Mouse (Mus musculus) hindbrain, embryonic 15.5 days (tissue): ENCODE results near the gene Clk1. TPM values are rescaled to one million over a fixed set of nuclear protein-coding genes. Genes with fewer than 3 reads are reported as not detected.

Experiments
- ATAC-seq: fragments of 200-750 bp; cut with Nextera tagmentation; 2 replicates; pipeline ENCODE4 v1.8.0; 2017; ENCODE audit warnings: low read depth, moderate number of reproducible peaks, moderate TSS enrichment; ENCODE audit not compliant: low FRiP score
- H3K27ac ChIP-seq: fragments of 300-500 bp; sonication (generic); replicated peaks from 2 replicates; pipeline ENCODE4 v1.5.1; 2015; ENCODE audit warnings: mild to moderate bottlenecking, inconsistent platforms
- H3K27me3 ChIP-seq: fragments of 300-500 bp; sonication (generic); 2 replicates; pipeline ENCODE4 v1.6.1; 2015; ENCODE audit warnings: control low read depth, inconsistent platforms
- H3K36me3 ChIP-seq: fragments of 300-500 bp; sonication (generic); 2 replicates; pipeline ENCODE4 v1.6.1; 2015; ENCODE audit warnings: control low read depth, inconsistent platforms
- H3K4me1 ChIP-seq: fragments of 300-500 bp; sonication (generic); replicated peaks from 2 replicates; pipeline ENCODE4 v1.6.1; 2015; ENCODE audit warnings: control low read depth, inconsistent platforms
- H3K4me2 ChIP-seq: fragments of 300-500 bp; sonication (generic); 2 replicates; pipeline ENCODE4 v1.6.1; 2015; ENCODE audit warnings: moderate library complexity, mild to moderate bottlenecking, inconsistent platforms
- H3K4me3 ChIP-seq: fragments of 300-500 bp; sonication (generic); 2 replicates; pipeline ENCODE4 v1.5.1; 2015; ENCODE audit warnings: mild to moderate bottlenecking, inconsistent platforms
- H3K9ac ChIP-seq: fragments of 300-500 bp; sonication (generic); 2 replicates; pipeline ENCODE4 v1.6.1; 2015; ENCODE audit warnings: inconsistent platforms
- H3K9me3 ChIP-seq: fragments of 300-500 bp; sonication (generic); 2 replicates; pipeline ENCODE4 v1.6.1; 2016; ENCODE audit warnings: control low read depth, inconsistent platforms
- WGBS: fragments of 180-500 bp; shearing (Covaris S2); methylation state at CpG from one replicate; pipeline ENCODE4 v1.1.7; 2015; 5-methylcytosine and 5-hydroxymethylcytosine counted together
- polyA plus RNA-seq: library from polyadenylated mRNA; unstranded; fragments of >200 nt; fragmentation: Nextera tagmentation; extraction: Ambion mirVana; gene quantifications from 2 replicates; pipeline ENCODE4 v1.2.1, GENCODE M21; 2015

Clk1 gene
- polyA plus RNA-seq, 1 experiment from 2014 or later = 145 TPM

DNA sequence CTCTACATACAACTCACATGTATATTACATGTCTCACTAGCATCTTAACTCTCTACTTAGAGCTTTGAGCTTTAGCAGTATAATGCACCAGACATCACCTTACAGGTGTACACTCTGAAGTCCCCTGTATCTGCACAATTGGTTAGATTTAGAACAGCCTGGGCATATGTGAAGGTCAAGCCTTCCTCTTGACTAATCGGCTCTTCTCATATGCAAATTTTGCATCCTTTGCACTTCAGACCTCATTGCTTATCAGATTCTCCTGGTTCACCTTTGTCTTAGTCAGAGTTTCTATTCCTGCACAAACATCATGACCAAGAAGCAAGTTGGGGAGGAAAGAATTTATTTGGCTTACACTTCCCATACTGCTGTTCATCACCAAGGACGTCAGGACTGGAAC is 54.1 kb downstream of the Clk1 start:
- Histone ChIP-seq H3K4me1 (no peaks in the 10 kb centered on the region), H3K9ac (no peak overlapping the region), H3K4me3 (no peak overlapping the region), H3K9me3 (no peaks in the 10 kb centered on the region), H3K27me3 (no peaks in the 10 kb centered on the region), H3K36me3 (no peaks in the 10 kb centered on the region), H3K4me2 (no peak overlapping the region), H3K27ac (no peak overlapping the region)
- 70% methylated on average over 2 of the region's 2 CpGs for WGBS
- no peak for ATAC-seq

DNA sequence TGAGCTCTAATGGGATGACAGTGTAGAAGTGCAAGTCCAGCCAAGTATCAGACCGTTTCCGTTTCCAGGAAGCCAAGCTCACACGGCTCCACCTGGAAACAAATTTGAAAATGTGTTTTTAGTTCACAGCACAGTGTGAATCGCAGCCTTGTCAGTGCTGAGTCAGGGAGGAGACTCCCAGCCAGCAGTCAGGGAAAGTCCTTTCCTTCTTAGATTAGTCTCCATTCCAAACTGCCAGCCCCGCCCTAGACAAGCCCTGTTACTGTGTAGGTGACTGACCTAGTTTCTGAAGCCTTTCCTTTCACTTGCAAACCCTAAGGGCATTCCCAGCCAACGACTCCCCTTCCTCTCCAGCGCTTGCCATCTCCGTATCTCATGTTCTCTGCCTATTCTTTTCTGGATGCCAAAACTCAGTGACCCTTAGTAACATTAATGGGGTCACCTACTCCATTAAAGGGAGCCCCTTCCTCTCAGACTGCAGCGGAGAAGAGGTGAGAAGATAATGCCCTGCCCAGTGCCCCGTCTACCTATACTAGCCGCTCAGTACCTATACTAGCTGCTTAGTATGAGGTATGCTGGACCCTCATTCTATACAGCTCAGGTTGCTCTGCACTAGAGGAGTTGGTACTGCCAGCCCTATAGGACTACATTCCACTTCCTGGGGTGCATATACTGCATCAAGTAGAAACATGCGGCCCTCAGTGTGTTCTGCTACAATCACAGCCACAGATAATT is 57.0 kb downstream of the Clk1 start:
- no peak for ATAC-seq
- Histone ChIP-seq H3K4me2 (no peak overlapping the region), H3K27me3 (no peaks in the 10 kb centered on the region), H3K9ac (no peak overlapping the region), H3K9me3 (no peaks in the 10 kb centered on the region), H3K4me1 (no peaks in the 10 kb centered on the region), H3K27ac (no peak overlapping the region), H3K4me3 (no peak overlapping the region), H3K36me3 (no peaks in the 10 kb centered on the region)
- WGBS = 83% methylated on average over 12 of the region's 12 CpGs

DNA sequence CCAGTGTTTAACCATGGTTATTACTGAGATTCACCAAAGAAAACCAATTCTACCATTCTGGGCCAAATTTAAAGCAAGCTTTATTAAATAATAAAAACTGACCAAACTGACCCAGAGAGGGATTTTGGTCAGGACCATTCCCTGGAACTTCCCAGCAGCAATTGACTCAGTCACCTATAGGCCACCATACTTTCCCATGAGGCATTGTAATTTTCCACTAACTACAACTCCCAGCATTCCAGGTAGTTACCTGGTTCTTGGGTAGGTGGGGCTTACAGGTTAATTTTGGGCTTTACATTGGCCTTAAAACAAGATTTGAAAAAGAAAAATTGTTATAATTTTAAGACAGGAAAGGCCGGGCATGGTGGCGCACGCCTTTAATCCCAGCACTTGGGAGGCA is 58.0 kb downstream of the Clk1 start:
- Histone ChIP-seq H3K9me3 (no peaks in the 10 kb centered on the region), H3K27ac (no peak overlapping the region), H3K4me2 (no peak overlapping the region), H3K9ac (no peak overlapping the region), H3K4me1 (no peaks in the 10 kb centered on the region), H3K27me3 (no peaks in the 10 kb centered on the region), H3K4me3 (no peak overlapping the region), H3K36me3 (no peaks in the 10 kb centered on the region)
- no peak for ATAC-seq
- 99% methylated on average over 3 of the region's 3 CpGs for WGBS

- no peaks in the 10 kb centered on the region for H3K4me1 ChIP-seq
- H3K4me3 ChIP-seq = no peak overlapping the region
- H3K27ac ChIP-seq = no peak overlapping the region
- H3K9me3 ChIP-seq = no peaks in the 10 kb centered on the region
- no peaks in the 10 kb centered on the region for H3K27me3 ChIP-seq
- 89% methylated on average over 12 of the region's 12 CpGs for WGBS
- H3K36me3 ChIP-seq = no peaks in the 10 kb centered on the region
- no peak overlapping the region for H3K4me2 ChIP-seq
- ATAC-seq = no peak
- no peak overlapping the region for H3K9ac ChIP-seq
Observed at GRCm38 (mm10) chr1:58364551-58364950, 59.3 kb downstream of the Clk1 start.

DNA sequence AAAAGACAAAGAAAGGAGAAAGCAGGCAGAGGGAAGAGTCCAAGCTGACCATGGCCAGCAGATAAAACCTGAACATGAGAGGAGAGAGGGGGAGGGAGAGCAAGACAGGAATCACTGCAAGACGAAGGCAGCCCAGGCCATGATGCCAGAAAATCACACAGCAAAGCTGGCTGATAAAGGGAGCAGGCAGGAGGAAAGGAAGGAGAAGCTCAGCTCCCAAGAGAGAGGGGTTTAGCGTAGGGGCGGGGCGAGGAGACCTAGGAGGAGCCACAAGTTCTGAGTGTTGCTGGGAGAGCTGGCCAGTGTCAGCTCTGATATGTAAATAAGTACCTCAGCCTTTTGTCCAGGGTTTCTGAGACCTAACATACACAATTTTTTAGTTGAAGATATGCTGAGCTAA is 61.6 kb downstream of the Clk1 start:
- 68% methylated on average over 4 of the region's 4 CpGs for WGBS
- ATAC-seq = no peak
- no peak overlapping the region for H3K4me2 ChIP-seq

More for the DNA sequence above, 61.6 kb downstream of the Clk1 start:
- no peaks in the 10 kb centered on the region for H3K9me3 ChIP-seq
- no peak overlapping the region for H3K4me3 ChIP-seq
- no peaks in the 10 kb centered on the region for H3K36me3 ChIP-seq
- H3K9ac ChIP-seq = no peak overlapping the region
- H3K27ac ChIP-seq = no peak overlapping the region
- H3K27me3 ChIP-seq = no peaks in the 10 kb centered on the region
- no peaks in the 10 kb centered on the region for H3K4me1 ChIP-seq

Other genes starting within 250 kb of the Clk1 start
- 0.31 and 0.41 TPM in 2 replicates for gene Aox4, start 213.7 kb downstream of the Clk1 start, polyA plus RNA-seq
- 0.03 and 0.04 TPM in 2 replicates for gene Aox2, start 145.7 kb downstream of the Clk1 start, polyA plus RNA-seq
- gene Bzw1, start 31.2 kb downstream of the Clk1 start, polyA plus RNA-seq = 314 and 328 TPM in 2 replicates
- gene Nif3l1, start 21.1 kb upstream of the Clk1 start, polyA plus RNA-seq = 48.7 and 50.5 TPM in 2 replicates
- 51.8 and 52.4 TPM in 2 replicates for gene Ppil3, start 21.4 kb upstream of the Clk1 start, polyA plus RNA-seq
- 21.7 and 22.3 TPM in 2 replicates for gene Orc2, start 81.0 kb upstream of the Clk1 start, polyA plus RNA-seq
- gene Fam126b, start 162.3 kb upstream of the Clk1 start, polyA plus RNA-seq = 12.9 and 14.5 TPM in 2 replicates
- gene Ndufb3, start 162.3 kb upstream of the Clk1 start, polyA plus RNA-seq = 174 and 195 TPM in 2 replicates